ENCODE assay signal across 8 mouse cellular contexts in the genomic region with DNA sequence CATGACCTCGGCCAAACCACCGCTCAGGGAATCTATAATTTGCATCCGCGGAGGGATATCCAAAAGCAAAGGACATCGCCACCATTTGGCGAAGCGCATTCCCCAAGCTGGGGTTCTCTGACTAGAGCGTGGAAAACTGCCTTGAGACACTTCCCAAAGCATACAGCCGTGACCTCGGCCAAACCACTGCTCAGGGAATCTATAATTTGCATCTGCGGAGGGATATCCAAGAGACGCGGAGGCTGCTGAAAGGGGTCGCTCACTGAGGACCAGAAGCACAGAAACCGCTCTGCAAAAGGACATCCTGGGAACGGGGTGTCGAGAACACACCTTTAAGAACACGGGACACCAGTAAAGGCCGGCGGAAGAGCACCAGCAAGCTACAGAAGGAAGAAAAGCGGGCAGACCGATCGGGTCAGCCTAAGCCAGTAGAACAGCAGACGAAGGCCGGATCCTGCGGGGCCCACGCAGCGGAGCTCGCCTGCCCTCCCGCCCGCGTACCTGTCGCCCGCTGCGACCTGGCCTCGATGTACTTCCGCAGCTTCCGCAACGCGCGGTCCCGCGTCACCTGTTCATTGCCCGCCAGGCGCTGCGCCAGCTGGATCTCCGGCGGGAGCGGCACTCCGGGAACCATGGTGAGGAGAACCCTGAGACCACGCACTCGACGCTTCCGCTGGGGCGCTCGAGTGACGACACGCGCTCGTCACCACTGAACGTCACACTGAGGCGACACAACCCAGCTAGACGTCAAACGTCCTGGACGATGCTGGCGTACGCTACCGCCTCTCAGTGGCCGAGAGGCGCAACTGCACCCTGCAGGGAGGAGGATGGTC. TPM values are rescaled to one million over a fixed set of nuclear protein-coding genes. Genes with fewer than 3 reads are reported as not detected.
DNase-seq lines count a peak whose midpoint lies in the region; ATAC-seq lines count a peak whose summit lies in the region.

A gene (minus strand): TSS at position 725 of the 833 bp plus-strand sequence.

- peak; percentile 99 for ATAC-seq in megakaryocyte progenitor cell, adult 5-6 weeks (replicated peaks; ENCODE audit: poor library complexity)

- DNase-seq in adipocyte (ENCODE audit: low spot score), result peak; percentile 92
- DNase-seq in embryo, embryonic 10 days (ENCODE audit: low spot score), result peak; percentile 98
- DNase-seq in gastrocnemius, postnatal 10 days, result peak; percentile 90
- peak; percentile 99 for DNase-seq in induced T-regulatory cell, adult 2 months (ENCODE audit: low read depth)
- DNase-seq in left cerebral cortex, adult 9 months (ENCODE audit: low spot score in 2 of 2), result peak; percentile 91 to 98
- DNase-seq in right cerebral cortex, postnatal 14 days, result peak; percentile 96
- DNase-seq in urinary bladder, postnatal 36 days (ENCODE audit: low spot score in 2 of 2), result peak; percentile 92

RNA-seq across cellular contexts. Expression of the gene that starts here (rescaled TPM):
- 10 to 100 TPM; 82.0 to 91.3 TPM for total RNA-seq in gastrocnemius, postnatal 10 days (2021)
- 56.7 and 60.6 TPM in 2 replicates for total RNA-seq in megakaryocyte progenitor cell, adult 5-6 weeks (2015)
- 336 and 416 TPM in 2 replicates for total RNA-seq in megakaryocyte progenitor cell, adult 5-6 weeks (2017)

Comparison
In these comparisons a context has a peak if more than half of its experiments do, and no peak if none do; other contexts are left out.
1. Peak in every context shown above with its lines: DNase-seq and ATAC-seq.